Mouse (Mus musculus) MEL (cell line): Measurements from ENCODE around the gene Mdfi.

Source experiments
- E2F4 ChIP-seq: IDR thresholded peaks from 2 replicates; pipeline ENCODE4 v1.6.1; 2011; ENCODE audit warnings: low read depth, low read length, improper control_type of control experiment, borderline replicate concordance
- MXI1 ChIP-seq: IDR thresholded peaks from 2 replicates; pipeline ENCODE4 v1.6.1; 2011; ENCODE audit warnings: mild to moderate bottlenecking, low read depth, low read length, improper control_type of control experiment

GRCm38 (mm10) chr17:47766407-47767043 lies 68.0 kb downstream of the Mdfi start:
- TF ChIP-seq E2F4 (no peak), MXI1 (peak; percentile 53)
